Mouse (Mus musculus) kidney, adult 8-10 months (tissue): ENCODE measurements around the gene Plcl1.
A peak's percentile ranks its signal among the peaks of the same experiment; 100 is the strongest.

Source experiments
- DNase-seq, 2 experiments: peaks; one replicate each; pipeline ENCODE4 v3.0.0; 2022

Plcl1 gene

GRCm38 (mm10) chr1:55706933-55707332 lies 301.2 kb downstream of the Plcl1 start:
- peak; percentile 69 to 90 for DNase-seq

- no peak for DNase-seq
Measured at GRCm38 (mm10) chr1:55717283-55717803, 311.6 kb downstream of the Plcl1 start.

DNA sequence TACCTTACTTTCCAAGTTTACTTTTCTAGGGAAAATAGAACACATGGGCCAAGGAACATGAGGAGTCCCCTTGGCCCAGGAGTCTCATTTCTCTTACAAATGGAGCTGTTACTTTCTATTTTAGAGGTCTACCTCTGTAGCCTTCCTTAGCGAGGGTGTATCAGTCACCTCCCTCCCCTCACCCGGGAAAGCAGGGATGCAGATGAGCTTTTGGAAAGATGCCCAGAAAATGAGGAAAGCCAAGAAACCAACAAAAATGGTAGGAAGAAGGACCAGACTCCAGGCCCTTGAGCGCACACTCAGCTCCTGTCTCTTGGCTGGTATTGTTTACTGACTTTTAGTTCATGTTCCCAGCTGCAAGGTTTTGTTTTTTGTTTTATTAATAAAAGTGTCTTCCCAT lies 319.7 kb downstream of the Plcl1 start:
- no peak for DNase-seq

GRCm38 (mm10) chr1:55729332-55729731 lies 323.6 kb downstream of the Plcl1 start:
- no peak for DNase-seq

DNA sequence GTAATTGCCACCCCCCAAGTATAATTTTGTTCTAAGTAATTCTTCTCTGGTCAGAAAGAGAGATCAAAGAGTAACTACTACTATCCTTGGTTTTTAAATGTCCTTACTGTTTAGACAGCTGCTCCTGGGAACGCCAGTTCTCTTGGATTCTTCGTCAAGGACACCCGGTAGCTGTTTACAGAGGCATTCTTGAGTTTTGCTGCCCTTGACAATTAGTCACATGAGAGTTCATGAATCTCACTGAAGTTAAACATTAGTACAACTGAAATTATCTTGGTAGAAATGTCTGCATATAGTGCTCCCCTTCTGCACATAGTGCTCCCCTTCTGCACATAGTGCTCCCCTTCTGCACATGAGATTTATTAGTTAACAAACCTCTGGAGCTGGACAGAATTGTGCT lies 327.2 kb downstream of the Plcl1 start:
- DNase-seq = peak; percentile 55 to 74

- peak; percentile 78 to 90 for DNase-seq
Measured at GRCm38 (mm10) chr1:55736054-55736740, 330.5 kb downstream of the Plcl1 start.

DNA sequence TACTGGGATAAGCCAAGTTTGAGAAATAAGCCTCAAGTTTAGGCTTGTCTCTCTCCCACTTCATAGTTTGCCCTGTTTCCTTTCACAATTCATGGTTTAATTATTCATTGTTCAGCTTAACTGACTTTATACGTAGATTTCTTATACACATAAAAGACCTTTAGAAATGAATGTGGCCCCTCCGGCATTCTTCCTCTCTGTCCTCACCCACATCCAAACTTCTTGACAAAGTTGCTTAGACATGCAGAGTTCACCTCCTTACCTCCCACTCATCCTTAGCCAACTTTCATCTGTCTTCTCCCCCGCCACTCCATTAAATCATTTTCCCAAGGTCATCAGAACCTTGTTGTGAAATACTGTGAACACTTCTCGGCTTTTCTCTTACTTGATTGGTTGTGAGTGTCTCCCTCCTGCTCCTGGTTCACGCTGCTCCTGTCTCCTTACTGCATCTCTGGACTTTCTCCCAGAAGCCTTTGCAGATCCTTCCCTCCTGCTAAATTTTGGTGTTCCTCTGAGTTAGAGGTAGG lies 331.1 kb downstream of the Plcl1 start:
- no peak for DNase-seq

DNA sequence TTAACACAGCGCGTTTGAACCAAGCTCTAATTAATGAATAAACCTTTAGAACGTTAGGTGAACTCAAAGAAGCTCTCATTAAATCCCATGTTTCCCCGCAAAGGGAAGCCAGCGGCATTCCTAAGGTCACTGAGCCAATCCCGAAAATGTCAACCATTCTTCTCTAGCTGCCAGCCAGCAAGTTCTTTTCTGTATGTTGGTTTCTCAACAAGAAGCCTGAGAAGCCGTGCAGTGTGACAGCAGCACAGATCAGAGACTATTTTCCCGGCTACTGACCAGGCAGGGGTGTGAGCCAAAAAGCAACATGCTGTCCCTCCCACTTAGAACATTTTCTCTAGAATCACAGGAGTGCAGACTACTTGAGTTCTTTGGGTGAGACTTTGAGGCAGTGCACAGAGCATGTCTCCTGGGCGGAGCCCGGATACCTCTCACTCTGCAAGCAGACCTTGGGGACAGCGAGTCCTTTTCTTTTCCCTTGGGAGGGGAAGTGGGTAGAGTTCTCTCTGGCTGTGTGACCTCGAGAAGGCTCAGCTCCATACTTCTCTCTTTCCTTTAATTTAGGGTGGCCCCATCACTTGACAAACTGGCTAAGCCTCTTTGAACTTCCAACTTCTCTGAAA lies 333.1 kb downstream of the Plcl1 start:
- DNase-seq = peak; percentile 47 to 54

GRCm38 (mm10) chr1:55741885-55742284 lies 336.2 kb downstream of the Plcl1 start:
- no peak for DNase-seq

- DNase-seq = no peak
Measured at GRCm38 (mm10) chr1:55748516-55748915, 342.8 kb downstream of the Plcl1 start.

- no peak for DNase-seq
Measured at GRCm38 (mm10) chr1:55749770-55750169, 344.0 kb downstream of the Plcl1 start.

DNA sequence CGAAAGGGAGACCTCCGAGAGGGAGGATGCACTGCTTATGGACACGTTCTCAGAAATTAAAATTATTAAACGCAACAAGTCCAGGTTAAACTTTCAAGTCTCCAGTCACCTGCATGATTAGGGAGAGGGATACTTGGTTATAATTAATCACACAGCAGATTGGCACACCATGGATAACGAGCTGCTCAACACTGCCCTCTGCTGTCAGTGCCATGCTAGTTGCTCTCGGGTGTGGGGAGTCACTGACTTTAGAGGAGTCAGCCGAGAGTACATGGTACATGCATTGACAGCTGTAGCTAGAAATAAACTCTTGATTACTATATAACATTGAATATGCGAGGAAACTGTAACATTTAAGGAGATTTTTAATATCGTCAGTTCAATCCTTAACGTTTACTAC lies 350.0 kb downstream of the Plcl1 start:
- peak; percentile 49 to 73 for DNase-seq

GRCm38 (mm10) chr1:55762284-55762683 lies 356.6 kb downstream of the Plcl1 start:
- no peak for DNase-seq

GRCm38 (mm10) chr1:55763171-55763570 lies 357.4 kb downstream of the Plcl1 start:
- DNase-seq = no peak

DNA sequence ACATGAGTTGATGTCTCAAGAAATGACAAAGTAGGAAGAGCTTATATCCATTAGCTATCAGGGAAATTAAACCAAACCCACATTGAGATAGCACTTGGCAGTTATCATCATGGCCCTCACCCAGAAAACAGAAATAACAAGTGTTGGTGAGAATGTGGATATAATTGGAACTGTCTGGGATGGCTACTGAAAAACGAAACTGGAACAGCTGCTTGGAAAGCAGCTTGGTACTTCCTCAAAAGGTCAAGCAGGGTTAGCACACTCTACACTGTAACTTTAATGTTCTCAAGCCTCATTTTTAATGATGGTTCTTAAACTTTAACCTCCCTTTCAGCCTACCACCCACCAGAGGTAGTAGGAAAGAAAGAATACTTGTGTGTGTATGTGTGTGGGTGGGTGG lies 361.0 kb downstream of the Plcl1 start:
- DNase-seq = no peak

DNA sequence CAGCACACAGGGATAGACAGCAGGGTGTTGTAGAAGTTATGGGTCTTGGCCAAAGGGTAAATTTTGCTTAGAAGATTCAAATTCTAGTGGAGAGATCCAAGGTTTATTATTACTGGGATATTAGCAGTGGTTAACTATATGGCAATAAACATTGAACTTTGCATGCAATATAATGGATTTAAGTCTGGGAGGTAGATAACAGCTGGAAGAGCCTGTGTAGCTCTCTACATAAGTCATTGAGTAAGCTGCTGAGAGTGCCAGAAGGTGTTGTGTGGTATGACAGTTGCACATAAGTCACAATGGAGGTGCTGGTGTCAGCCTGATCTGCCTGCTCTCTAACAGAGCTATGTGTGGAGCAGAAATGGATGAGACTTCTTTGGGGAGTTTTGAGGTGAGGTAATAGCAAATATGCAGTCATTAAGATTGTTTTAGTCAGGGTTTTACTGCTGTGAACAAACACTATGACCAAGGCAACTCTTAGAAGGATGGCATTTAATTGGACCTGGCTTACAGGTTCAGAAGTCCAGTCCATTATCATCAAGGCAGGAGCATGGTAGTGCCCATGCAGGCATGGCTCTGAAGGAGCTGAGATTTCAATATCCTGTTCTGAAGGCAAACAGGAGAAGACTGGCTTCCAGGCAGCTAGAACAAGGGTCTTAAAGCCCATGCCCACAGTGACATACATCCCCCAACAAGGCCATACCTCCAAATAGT lies 364.5 kb downstream of the Plcl1 start:
- DNase-seq = no peak

DNA sequence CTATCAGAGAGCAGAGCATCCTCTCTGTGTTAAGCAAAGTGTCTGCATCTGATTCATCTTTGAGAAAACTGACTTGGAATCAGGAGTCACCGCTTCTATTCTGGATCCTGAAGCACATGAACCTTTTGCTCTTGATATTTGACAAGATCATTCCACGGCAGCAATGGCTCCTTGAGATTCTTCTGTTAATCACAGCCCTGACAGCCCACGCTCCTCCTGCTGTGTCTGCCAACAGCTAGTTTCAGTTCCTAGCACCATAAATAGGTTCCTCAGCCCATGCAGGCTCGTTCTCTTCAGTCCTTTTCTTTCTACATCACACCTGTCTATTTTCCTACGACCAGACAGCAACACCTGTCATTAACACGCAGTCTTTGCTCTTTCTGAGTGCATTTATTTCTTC lies 387.1 kb downstream of the Plcl1 start:
- no peak for DNase-seq
